Mouse (Mus musculus) G1E (cell line): Measurements from ENCODE around the gene Lpin2.

Source experiments
- CTCF ChIP-seq: IDR thresholded peaks from 2 replicates; pipeline ENCODE4 v1.5.1; 2012; ENCODE audit warnings: low read depth, low read length, inconsistent platforms, mixed read lengths
- GATA1 ChIP-seq: IDR thresholded peaks from 2 replicates; pipeline ENCODE4 v1.6.1; 2012; ENCODE audit warnings: borderline replicate concordance, low read length, inconsistent platforms, mixed read lengths
- GATA2 ChIP-seq: IDR thresholded peaks from 2 replicates; pipeline ENCODE4 v1.6.1; 2012; ENCODE audit warnings: low read depth, low read length, inconsistent platforms, borderline replicate concordance
- POLR2AphosphoS5 ChIP-seq: IDR thresholded peaks from 2 replicates; pipeline ENCODE4 v1.6.1; 2012; ENCODE audit warnings: low read depth, low read length, inconsistent platforms; ENCODE audit not compliant: insufficient replicate concordance
- TAL1 ChIP-seq: conservative IDR thresholded peaks from 2 replicates; pipeline ENCODE4 v1.6.1; 2012; ENCODE audit warnings: low read depth, low read length, inconsistent platforms, mixed read lengths

DNA sequence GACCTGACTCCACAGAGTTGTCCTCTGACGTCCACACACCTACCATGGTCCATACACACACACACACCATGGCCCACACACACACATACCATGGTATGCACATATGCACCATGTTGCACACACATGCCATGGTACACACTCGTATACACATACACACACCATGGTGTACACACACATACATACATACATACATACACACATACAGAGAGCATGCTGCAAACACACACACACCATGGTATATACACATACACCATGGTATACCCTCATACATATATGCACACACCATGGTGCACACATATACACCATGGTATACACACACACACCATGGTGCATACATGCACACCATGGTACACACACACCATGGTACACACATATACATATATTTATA lies 45.0 kb upstream of the Lpin2 start:
- TF ChIP-seq POLR2AphosphoS5 (no peak), GATA1 (no peak), CTCF (no peak), GATA2 (no peak), TAL1 (no peak)
